Mouse (Mus musculus) cerebellum, adult 2 months (tissue): ENCODE measurements around the gene Clasp1. TPM values are rescaled to one million over a fixed set of nuclear protein-coding genes. Genes with fewer than 3 reads are reported as not detected.

ENCODE experiments used
- DNase-seq, 2 experiments: peaks; one replicate each; pipeline ENCODE4 v3.0.0; 2021
- H3K27ac ChIP-seq: fragments of 200-500 bp; 2 replicates; pipeline ENCODE4 v1.5.1; 2012; ENCODE audit warnings: low read length, control low read depth, inconsistent platforms; ENCODE audit not compliant: insufficient read depth
- H3K27me3 ChIP-seq: fragments of 200-500 bp; 2 replicates; pipeline ENCODE4 v1.6.1; 2012; ENCODE audit warnings: inconsistent platforms, mild to moderate bottlenecking, low read length, moderate library complexity; ENCODE audit not compliant: control insufficient read depth, insufficient read depth
- H3K4me1 ChIP-seq: fragments of 200-500 bp; 2 replicates; pipeline ENCODE4 v1.6.1; 2011; ENCODE audit warnings: low read length; ENCODE audit not compliant: control insufficient read depth, insufficient read depth
- H3K4me3 ChIP-seq: fragments of 200-500 bp; replicated peaks from 2 replicates; pipeline ENCODE3; 2011; ENCODE audit warnings: mild to moderate bottlenecking, low read depth, low read length, control low read depth; ENCODE audit not compliant: insufficient read depth
- CTCF ChIP-seq: fragments of 200-500 bp; IDR thresholded peaks from 2 replicates; pipeline ENCODE4 v1.5.1; 2011; ENCODE audit warnings: low read depth, mild to moderate bottlenecking, control low read depth, low read length, moderate library complexity, borderline replicate concordance; ENCODE audit not compliant: insufficient read depth
- POLR2A ChIP-seq: fragments of 200-500 bp; IDR thresholded peaks from 2 replicates; pipeline ENCODE4 v1.6.1; 2011; ENCODE audit warnings: low read length, control low read depth, borderline replicate concordance; ENCODE audit not compliant: insufficient read depth
- WGBS: fragments of 180-500 bp; shearing (Covaris S2); methylation state at CpG from one replicate; pipeline ENCODE4 v1.1.7; 2018; 5-methylcytosine and 5-hydroxymethylcytosine counted together
- polyA plus RNA-seq: library from polyadenylated mRNA; depleted of rRNA; stranded (reverse); fragments of >200 nt; gene quantifications from 2 replicates; pipeline ENCODE4 v1.2.3, GENCODE M21; 2012

Gene Clasp1
- polyA plus RNA-seq, 1 experiment, result 63.7 TPM

DNA sequence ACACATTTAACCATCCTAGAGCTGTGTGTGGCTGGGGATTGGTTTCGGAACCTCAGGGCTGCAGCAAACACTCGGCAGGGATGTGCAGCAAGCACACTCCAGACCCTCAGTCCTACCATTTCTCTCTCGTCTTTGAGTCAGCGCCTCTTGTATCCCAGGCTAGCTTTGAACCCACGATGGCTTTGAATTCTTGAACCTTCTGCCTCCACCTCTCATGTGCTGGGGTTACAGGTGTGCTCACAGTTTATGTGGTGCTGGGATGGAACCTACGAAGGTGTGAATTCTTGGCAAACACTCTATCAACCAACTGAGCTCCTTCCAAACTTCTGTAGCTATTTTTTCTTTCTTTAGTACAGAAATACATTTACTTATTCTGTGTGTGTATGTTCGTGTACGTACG is 9.0 kb downstream of the Clasp1 start:
- no peak overlapping the region for H3K4me3 ChIP-seq
- no peak overlapping the region for H3K27ac ChIP-seq
- H3K27me3 ChIP-seq, result no peaks in the 10 kb centered on the region
- WGBS, result 94% methylated on average over 9 of the region's 9 CpGs
- no peaks in the 10 kb centered on the region for H3K4me1 ChIP-seq
- TF ChIP-seq POLR2A, result no peak
- no peak for TF ChIP-seq CTCF
- no peak for DNase-seq

GRCm38 (mm10) chr1:118398567-118398966 is 9.7 kb downstream of the Clasp1 start:
- TF ChIP-seq POLR2A (no peak), CTCF (no peak)
- H3K27me3 ChIP-seq, result no peaks in the 10 kb centered on the region
- WGBS, result 78% methylated on average over 6 of the region's 6 CpGs
- DNase-seq, result no peak
- H3K27ac ChIP-seq, result no peak overlapping the region
- no peaks in the 10 kb centered on the region for H3K4me1 ChIP-seq
- no peak overlapping the region for H3K4me3 ChIP-seq

DNA sequence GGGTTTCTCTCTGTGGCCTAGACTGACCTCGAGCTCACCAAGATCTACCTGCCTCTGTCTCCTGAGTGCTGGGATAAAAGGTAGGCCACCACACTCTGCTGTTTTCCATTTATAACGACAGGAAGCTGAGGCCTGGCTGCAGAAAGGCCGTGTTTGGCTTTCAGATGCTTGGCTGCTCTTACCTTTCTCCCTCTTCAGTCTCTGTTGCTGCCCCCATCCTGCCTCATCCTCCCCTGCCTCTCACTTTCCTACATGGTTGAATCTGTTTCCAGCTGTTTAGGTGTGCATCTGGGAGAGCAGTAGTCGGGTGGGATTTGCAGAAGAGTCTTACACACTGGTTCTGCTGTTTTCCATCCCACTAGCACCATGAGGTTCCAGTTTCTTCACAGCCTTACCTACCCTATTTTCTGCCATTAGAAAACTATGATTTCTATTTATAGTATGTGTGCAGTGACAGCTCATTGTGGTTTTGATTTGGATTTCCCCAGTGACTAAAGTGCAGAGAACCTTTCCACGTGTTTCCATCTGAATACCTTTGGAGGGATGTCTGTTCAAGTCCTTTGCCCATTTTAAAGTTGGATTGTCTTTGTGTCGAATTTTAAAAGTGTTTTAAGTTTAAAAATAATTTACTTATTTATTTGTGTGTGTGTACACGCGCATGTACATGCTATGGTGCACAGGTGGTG is 10.9 kb downstream of the Clasp1 start:
- 64% methylated on average over 8 of the region's 8 CpGs for WGBS
- Histone ChIP-seq H3K4me3 (no peak overlapping the region), H3K27me3 (no peaks in the 10 kb centered on the region), H3K27ac (no peak overlapping the region), H3K4me1 (no peaks in the 10 kb centered on the region)
- DNase-seq, result no peak
- TF ChIP-seq CTCF (no peak), POLR2A (no peak)

DNA sequence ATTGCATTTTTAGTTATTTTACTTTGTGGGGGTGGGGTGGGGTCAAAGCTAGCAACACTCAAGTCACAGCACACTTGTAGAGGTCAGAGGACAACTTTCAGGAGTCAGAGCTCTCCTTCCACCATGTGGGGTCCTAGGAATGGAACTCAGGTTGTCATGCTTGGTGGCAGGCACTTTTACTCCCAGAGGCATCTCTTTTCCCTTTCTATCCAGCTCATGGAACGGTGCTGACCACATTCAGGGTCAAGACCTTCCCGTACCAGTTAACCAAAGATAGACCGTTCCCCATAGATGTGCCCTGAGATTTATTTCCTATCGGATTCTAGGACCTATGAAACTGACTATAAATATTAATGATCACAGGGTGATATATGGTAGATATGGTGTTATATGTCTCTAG is 13.1 kb downstream of the Clasp1 start:
- Histone ChIP-seq H3K27ac (no peak overlapping the region), H3K4me3 (no peak overlapping the region), H3K27me3 (no peaks in the 10 kb centered on the region), H3K4me1 (no peaks in the 10 kb centered on the region)
- TF ChIP-seq CTCF (no peak), POLR2A (no peak)
- WGBS, result 94% methylated on average over 4 of the region's 4 CpGs
- no peak for DNase-seq

- 80% methylated on average over 8 of the region's 8 CpGs for WGBS
Observed at GRCm38 (mm10) chr1:118402556-118402955, 13.7 kb downstream of the Clasp1 start.

GRCm38 (mm10) chr1:118402966-118403365 is 14.1 kb downstream of the Clasp1 start:
- 91% methylated on average over 6 of the region's 6 CpGs for WGBS
- Histone ChIP-seq H3K4me1 (no peaks in the 10 kb centered on the region), H3K4me3 (no peak overlapping the region), H3K27ac (no peak overlapping the region), H3K27me3 (no peaks in the 10 kb centered on the region)
- no peak for TF ChIP-seq CTCF
- no peak for TF ChIP-seq POLR2A
- DNase-seq, result no peak

More at GRCm38 (mm10) chr1:118402556-118402955, 13.7 kb downstream of the Clasp1 start:
- TF ChIP-seq POLR2A, result no peak
- no peak for TF ChIP-seq CTCF
- Histone ChIP-seq H3K4me3 (no peak overlapping the region), H3K27me3 (no peaks in the 10 kb centered on the region), H3K4me1 (no peaks in the 10 kb centered on the region), H3K27ac (no peak overlapping the region)
- DNase-seq, result no peak

- DNase-seq, result no peak
- Histone ChIP-seq H3K4me3 (no peak overlapping the region), H3K27ac (no peak overlapping the region), H3K27me3 (no peaks in the 10 kb centered on the region), H3K4me1 (no peaks in the 10 kb centered on the region)
- 82% methylated on average over 3 of the region's 3 CpGs for WGBS
- no peak for TF ChIP-seq CTCF
- TF ChIP-seq POLR2A, result no peak
Observed at GRCm38 (mm10) chr1:118403440-118403839, 14.6 kb downstream of the Clasp1 start.

DNA sequence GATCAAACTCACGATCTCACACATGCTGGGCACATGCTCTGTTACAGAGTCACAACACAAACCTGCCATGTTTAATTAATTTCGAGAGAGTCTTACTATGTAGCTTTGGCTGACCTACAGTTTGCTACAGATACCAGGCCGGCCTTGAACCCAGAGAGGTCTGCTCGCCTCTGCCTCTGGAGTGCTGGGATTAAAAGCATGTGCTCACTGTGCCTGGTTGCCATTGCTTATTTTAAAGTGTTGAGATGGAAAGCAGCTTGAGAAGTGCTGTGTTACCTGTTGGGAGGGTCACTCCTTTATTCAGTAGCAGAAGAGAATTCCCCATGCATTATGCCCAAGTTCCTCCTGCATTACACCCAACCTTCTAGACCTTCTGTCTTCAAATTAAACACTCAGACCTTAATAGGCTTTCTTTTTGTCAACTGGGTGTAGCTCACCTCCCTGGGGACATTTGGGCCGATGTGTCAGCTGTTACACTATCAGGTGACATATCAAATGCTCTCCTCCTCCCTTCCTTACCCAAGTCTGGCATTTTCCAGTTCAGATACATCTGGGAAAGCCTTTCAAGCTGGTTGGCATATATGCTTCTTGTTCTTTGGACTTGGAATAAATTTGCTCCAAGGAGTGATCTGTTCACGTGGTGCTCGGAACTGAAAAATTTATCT is 18.9 kb downstream of the Clasp1 start:
- Histone ChIP-seq H3K27ac (no peak overlapping the region), H3K4me3 (no peak overlapping the region), H3K27me3 (no peaks in the 10 kb centered on the region), H3K4me1 (no peaks in the 10 kb centered on the region)
- WGBS, result 82% methylated on average over 7 of the region's 7 CpGs
- TF ChIP-seq POLR2A (no peak), CTCF (no peak)
- DNase-seq, result no peak

GRCm38 (mm10) chr1:118409249-118409648 is 20.4 kb downstream of the Clasp1 start:
- Histone ChIP-seq H3K4me1 (peaks cover 1% of the 10 kb centered on the region), H3K4me3 (no peak overlapping the region), H3K27me3 (no peaks in the 10 kb centered on the region), H3K27ac (no peak overlapping the region)
- DNase-seq, result no peak
- TF ChIP-seq POLR2A, result no peak
- no peak for TF ChIP-seq CTCF
- WGBS, result 52% methylated on average over 4 of the region's 4 CpGs
